Mouse (Mus musculus) midbrain, embryonic 10.5 days (tissue): Measurements from ENCODE around the gene Mfap3l. TPM values are rescaled to one million over a fixed set of nuclear protein-coding genes. Genes with fewer than 3 reads are reported as not detected.
"Not testable (repeated sequence)": the region's sequence is repeated elsewhere in the genome, so short reads cannot be mapped to it uniquely, and the experiment has no call there.

Source experiments
- DNase-seq: peaks from one replicate; pipeline ENCODE4 v3.0.0-alpha.2; 2017; ENCODE audit warnings: low spot score
- H3K27ac ChIP-seq: fragments of 300-500 bp; sonication (generic); replicated peaks from 2 replicates; pipeline ENCODE4 v1.5.1; 2016; ENCODE audit warnings: mild to moderate bottlenecking
- H3K27me3 ChIP-seq: fragments of 300-500 bp; sonication (generic); 2 replicates; pipeline ENCODE4 v1.6.1; 2016; ENCODE audit warnings: low read depth, mild to moderate bottlenecking; ENCODE audit not compliant: poor library complexity, severe bottlenecking
- H3K36me3 ChIP-seq: fragments of 300-500 bp; sonication (generic); 2 replicates; pipeline ENCODE4 v1.6.1; 2016; ENCODE audit warnings: mild to moderate bottlenecking, moderate library complexity
- H3K4me1 ChIP-seq: fragments of 300-500 bp; sonication (generic); 2 replicates; pipeline ENCODE4 v1.6.1; 2016
- H3K4me3 ChIP-seq: fragments of 300-500 bp; sonication (generic); 2 replicates; pipeline ENCODE4 v1.5.1; 2016; ENCODE audit warnings: mild to moderate bottlenecking, moderate library complexity
- H3K9me3 ChIP-seq: fragments of 300-500 bp; sonication (generic); replicated peaks from 2 replicates; pipeline ENCODE4 v1.6.1; 2016; ENCODE audit warnings: mild to moderate bottlenecking
- WGBS: fragments of 180-500 bp; shearing (Covaris S2); methylation state at CpG from one replicate; pipeline ENCODE4 v1.1.7; 2016; 5-methylcytosine and 5-hydroxymethylcytosine counted together
- polyA plus RNA-seq: library from polyadenylated mRNA; unstranded; fragments of >200 nt; fragmentation: Nextera tagmentation; extraction: Ambion mirVana; gene quantifications from 2 replicates; pipeline ENCODE4 v1.2.1, GENCODE M21; 2016

Gene Mfap3l
- polyA plus RNA-seq, 1 experiment from 2014 or later: 1.3 TPM

GRCm38 (mm10) chr8:60632933-60633655 lies 467 bp downstream of the Mfap3l start:
- Histone ChIP-seq H3K4me1 (peaks cover 20% of the 10 kb centered on the region), H3K27ac (peak overlapping the region; percentile 74), H3K9me3 (no peaks in the 10 kb centered on the region), H3K27me3 (peaks cover 45% of the 10 kb centered on the region), H3K4me3 (peak overlapping the region; percentile 65), H3K36me3 (no peaks in the 10 kb centered on the region)
- WGBS: under 1% methylated on average over 56 of the region's 56 CpGs
- no peak for DNase-seq

- Histone ChIP-seq H3K27ac (no peak overlapping the region), H3K36me3 (no peaks in the 10 kb centered on the region), H3K9me3 (no peaks in the 10 kb centered on the region), H3K4me1 (peaks cover 20% of the 10 kb centered on the region), H3K27me3 (peaks cover 32% of the 10 kb centered on the region), H3K4me3 (no peak overlapping the region)
- no peak for DNase-seq
- WGBS: 90% methylated on average over 2 of the region's 2 CpGs
Measured at GRCm38 (mm10) chr8:60634921-60635320, 2.3 kb downstream of the Mfap3l start.

- Histone ChIP-seq H3K36me3 (no peaks in the 10 kb centered on the region), H3K4me1 (peaks cover 20% of the 10 kb centered on the region), H3K27ac (no peak overlapping the region), H3K9me3 (no peaks in the 10 kb centered on the region), H3K4me3 (no peak overlapping the region), H3K27me3 (peaks cover 23% of the 10 kb centered on the region)
- DNase-seq: no peak
Measured at GRCm38 (mm10) chr8:60635846-60636245, 3.2 kb downstream of the Mfap3l start.

- Histone ChIP-seq H3K9me3 (no peaks in the 10 kb centered on the region), H3K4me1 (no peaks in the 10 kb centered on the region), H3K27ac (no peak overlapping the region), H3K4me3 (no peak overlapping the region), H3K36me3 (no peaks in the 10 kb centered on the region), H3K27me3 (peaks cover 1% of the 10 kb centered on the region; the same call in 1 of the 2 replicates)
- DNase-seq: no peak
- 93% methylated on average over 17 of the region's 17 CpGs for WGBS
Measured at GRCm38 (mm10) chr8:60640046-60640445, 7.4 kb downstream of the Mfap3l start.

- H3K4me3 ChIP-seq: no peak overlapping the region
- DNase-seq: no peak
- no peaks in the 10 kb centered on the region for H3K36me3 ChIP-seq
- WGBS: 86% methylated on average over 6 of the region's 6 CpGs
- H3K27me3 ChIP-seq: no peaks in the 10 kb centered on the region
- no peaks in the 10 kb centered on the region for H3K4me1 ChIP-seq
- H3K27ac ChIP-seq: no peak overlapping the region
- H3K9me3 ChIP-seq: no peaks in the 10 kb centered on the region
Measured at GRCm38 (mm10) chr8:60643416-60644020, 10.9 kb downstream of the Mfap3l start.

- Histone ChIP-seq H3K27ac (no peak overlapping the region), H3K4me1 (no peaks in the 10 kb centered on the region), H3K27me3 (no peaks in the 10 kb centered on the region), H3K4me3 (no peak overlapping the region), H3K36me3 (no peaks in the 10 kb centered on the region), H3K9me3 (no peaks in the 10 kb centered on the region)
- no peak for DNase-seq
- 87% methylated on average over 4 of the region's 4 CpGs for WGBS
Measured at GRCm38 (mm10) chr8:60645164-60645563, 12.5 kb downstream of the Mfap3l start.

GRCm38 (mm10) chr8:60645911-60646310 lies 13.3 kb downstream of the Mfap3l start:
- H3K27me3 ChIP-seq: no peaks in the 10 kb centered on the region
- 91% methylated on average over 3 of the region's 3 CpGs for WGBS
- no peak overlapping the region for H3K27ac ChIP-seq
- no peaks in the 10 kb centered on the region for H3K4me1 ChIP-seq
- no peak for DNase-seq
- no peak overlapping the region for H3K4me3 ChIP-seq
- no peaks in the 10 kb centered on the region for H3K36me3 ChIP-seq
- no peaks in the 10 kb centered on the region for H3K9me3 ChIP-seq

GRCm38 (mm10) chr8:60647291-60647690 lies 14.7 kb downstream of the Mfap3l start:
- Histone ChIP-seq H3K27ac (no peak overlapping the region), H3K9me3 (no peaks in the 10 kb centered on the region), H3K27me3 (no peaks in the 10 kb centered on the region), H3K4me3 (no peak overlapping the region), H3K36me3 (no peaks in the 10 kb centered on the region), H3K4me1 (no peaks in the 10 kb centered on the region)
- WGBS: 94% methylated on average over 3 of the region's 3 CpGs
- DNase-seq: no peak

GRCm38 (mm10) chr8:60649081-60649480 lies 16.5 kb downstream of the Mfap3l start:
- Histone ChIP-seq H3K4me3 (no peak overlapping the region), H3K4me1 (no peaks in the 10 kb centered on the region), H3K27me3 (no peaks in the 10 kb centered on the region), H3K9me3 (no peaks in the 10 kb centered on the region), H3K36me3 (no peaks in the 10 kb centered on the region), H3K27ac (no peak overlapping the region)
- no peak for DNase-seq
- WGBS: 78% methylated on average over 1 of the region's 1 CpGs

- Histone ChIP-seq H3K4me3 (no peak overlapping the region), H3K27ac (no peak overlapping the region), H3K27me3 (no peaks in the 10 kb centered on the region), H3K4me1 (no peaks in the 10 kb centered on the region), H3K36me3 (no peaks in the 10 kb centered on the region), H3K9me3 (no peaks in the 10 kb centered on the region)
- WGBS: 82% methylated on average over 4 of the region's 4 CpGs
- no peak for DNase-seq
Measured at GRCm38 (mm10) chr8:60650119-60650518, 17.5 kb downstream of the Mfap3l start.

GRCm38 (mm10) chr8:60657425-60658113 lies 24.9 kb downstream of the Mfap3l start:
- H3K4me1 ChIP-seq: no peaks in the 10 kb centered on the region
- H3K36me3 ChIP-seq: no peaks in the 10 kb centered on the region
- 82% methylated on average over 6 of the region's 6 CpGs for WGBS
- no peak for DNase-seq
- no peak overlapping the region for H3K4me3 ChIP-seq
- H3K9me3 ChIP-seq: no peaks in the 10 kb centered on the region
- H3K27me3 ChIP-seq: no peaks in the 10 kb centered on the region
- H3K27ac ChIP-seq: no peak overlapping the region

- Histone ChIP-seq H3K4me3 (no peak overlapping the region), H3K36me3 (no peaks in the 10 kb centered on the region), H3K27ac (no peak overlapping the region; the same call in 1 of the 2 replicates), H3K9me3 (no peaks in the 10 kb centered on the region), H3K27me3 (no peaks in the 10 kb centered on the region), H3K4me1 (no peaks in the 10 kb centered on the region)
- 81% methylated on average over 6 of the region's 6 CpGs for WGBS
- DNase-seq: no peak
Measured at GRCm38 (mm10) chr8:60658114-60658500, 25.5 kb downstream of the Mfap3l start.

GRCm38 (mm10) chr8:60658686-60659085 lies 26.1 kb downstream of the Mfap3l start:
- H3K36me3 ChIP-seq, DNase-seq, H3K4me1 ChIP-seq, H3K4me3 ChIP-seq, H3K27me3 ChIP-seq, H3K27ac ChIP-seq, H3K9me3 ChIP-seq: not testable (repeated sequence)
- 80% methylated on average over 2 of the region's 2 CpGs for WGBS
